Mouse (Mus musculus) hindbrain, embryonic 14.5 days (tissue): ENCODE data around the gene Il19. TPM values are rescaled to one million over a fixed set of nuclear protein-coding genes. Genes with fewer than 3 reads are reported as not detected.

ENCODE experiments used
- ATAC-seq: fragments of 200-750 bp; cut with Nextera tagmentation; 2 replicates; pipeline ENCODE4 v1.8.0; 2017; ENCODE audit warnings: moderate number of reproducible peaks, mild to moderate bottlenecking, moderate TSS enrichment, moderate library complexity; ENCODE audit not compliant: low FRiP score
- DNase-seq: peaks from one replicate; pipeline ENCODE4 v3.0.0-alpha.2; 2015; ENCODE audit warnings: low spot score
- H3K27ac ChIP-seq: fragments of 300-500 bp; sonication (generic); 2 replicates; pipeline ENCODE4 v1.5.1; 2014; ENCODE audit warnings: mild to moderate bottlenecking, moderate library complexity
- H3K27me3 ChIP-seq: fragments of 300-500 bp; sonication (generic); 2 replicates; pipeline ENCODE4 v1.6.1; 2014; ENCODE audit warnings: mild to moderate bottlenecking, low read length, mixed read lengths; ENCODE audit not compliant: control insufficient read depth, insufficient read depth
- H3K36me3 ChIP-seq: fragments of 300-500 bp; sonication (generic); replicated peaks from 2 replicates; pipeline ENCODE4 v1.6.1; 2014; ENCODE audit not compliant: control insufficient read depth, insufficient read depth
- H3K4me1 ChIP-seq: fragments of 300-500 bp; sonication (generic); replicated peaks from 2 replicates; pipeline ENCODE4 v1.6.1; 2014; ENCODE audit warnings: antibody characterized with exemption, low read length, mixed read lengths; ENCODE audit not compliant: control insufficient read depth, insufficient read depth
- H3K4me2 ChIP-seq: fragments of 300-500 bp; sonication (generic); replicated peaks from 2 replicates; pipeline ENCODE4 v1.6.1; 2014; ENCODE audit warnings: mild to moderate bottlenecking, moderate library complexity
- H3K4me3 ChIP-seq: fragments of 300-500 bp; sonication (generic); replicated peaks from 2 replicates; pipeline ENCODE4 v1.5.1; 2014; ENCODE audit warnings: mild to moderate bottlenecking, low read length
- H3K9ac ChIP-seq: fragments of 300-500 bp; sonication (generic); 2 replicates; pipeline ENCODE4 v1.6.1; 2014
- H3K9me3 ChIP-seq: fragments of 300-500 bp; sonication (generic); 2 replicates; pipeline ENCODE4 v1.6.1; 2016; ENCODE audit warnings: low read length; ENCODE audit not compliant: control insufficient read depth
- WGBS: fragments of 180-500 bp; shearing (Covaris S2); extraction: QIAGEN DNeasy Blood & Tissue Kit; methylation state at CpG from one replicate; pipeline ENCODE4 v1.1.7; 2014; 5-methylcytosine and 5-hydroxymethylcytosine counted together
- polyA plus RNA-seq: library from polyadenylated mRNA; unstranded; fragments of >200 nt; fragmentation: Nextera tagmentation; extraction: Ambion mirVana; gene quantifications from 2 replicates; pipeline ENCODE4 v1.2.1, GENCODE M21; 2014

Gene Il19
- not detected in 2 replicates for polyA plus RNA-seq

- Histone ChIP-seq H3K4me2 (no peak within 1 kb of the TSS), H3K36me3 (no peaks in the 10 kb centered on the region), H3K27me3 (no peaks in the 10 kb centered on the region), H3K27ac (no peak within 1 kb of the TSS), H3K9ac (no peak within 1 kb of the TSS), H3K9me3 (no peaks in the 10 kb centered on the region), H3K4me1 (0 out of 2 replicates have a peak, but pooled peaks cover 5% of the 10 kb centered on the region), H3K4me3 (no peak within 1 kb of the TSS)
- WGBS: 63% methylated on average over 4 of the region's 4 CpGs
- DNase-seq (no peak), ATAC-seq (no peak)
Measured at GRCm38 (mm10) chr1:130940065-130940687, at the start of gene Il19. Il19 (minus strand) TSS chr1:130940115.

DNA sequence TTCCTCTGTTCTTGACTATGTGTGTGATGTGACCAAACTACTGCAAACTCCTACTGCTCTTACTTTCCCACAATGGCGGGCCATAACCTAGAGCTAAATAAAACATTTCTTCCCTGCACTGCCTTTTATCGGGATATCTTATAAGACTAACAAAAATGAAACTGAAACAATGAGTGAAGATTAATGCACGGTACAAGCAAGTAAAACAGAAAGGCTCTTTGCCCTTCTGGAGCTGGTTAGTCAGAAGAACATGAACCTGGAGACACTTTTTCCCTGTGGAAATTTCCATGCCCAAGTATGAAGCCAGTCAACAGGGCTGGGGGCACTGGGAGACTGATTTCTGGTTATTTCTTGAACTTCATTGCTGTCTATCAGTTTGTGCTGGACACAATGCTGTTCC lies 49.4 kb upstream of the Il19 start:
- Histone ChIP-seq H3K9ac (no peak overlapping the region), H3K36me3 (no peaks in the 10 kb centered on the region), H3K27me3 (no peaks in the 10 kb centered on the region), H3K9me3 (no peaks in the 10 kb centered on the region; the same call in 1 of the 2 replicates), H3K4me1 (no peaks in the 10 kb centered on the region), H3K27ac (no peak overlapping the region), H3K4me2 (no peak overlapping the region), H3K4me3 (no peak overlapping the region)
- DNase-seq (no peak), ATAC-seq (no peak)
- WGBS: 97% methylated on average over 3 of the region's 3 CpGs

DNA sequence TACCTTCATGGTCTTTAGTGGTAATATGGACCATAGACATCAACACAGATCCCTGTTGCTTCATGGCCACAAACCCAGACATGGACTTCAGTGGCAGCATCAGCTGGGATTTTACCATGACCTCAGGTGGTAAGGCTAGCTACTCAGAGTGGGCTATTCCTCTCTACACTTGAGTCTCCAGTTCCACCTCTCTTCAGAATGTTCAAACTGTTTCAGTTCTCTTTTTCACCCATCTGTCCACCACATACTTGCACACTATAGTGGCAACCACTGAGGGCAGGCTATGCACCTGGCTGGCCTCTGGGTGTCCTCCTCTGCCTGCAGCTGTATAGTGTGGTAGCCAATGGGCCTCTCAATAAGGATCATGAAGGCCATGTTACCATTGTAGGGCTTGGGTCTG lies 47.5 kb upstream of the Il19 start:
- H3K27me3 ChIP-seq: no peaks in the 10 kb centered on the region
- H3K4me2 ChIP-seq: no peak overlapping the region
- no peaks in the 10 kb centered on the region; the same call in 1 of the 2 replicates for H3K9me3 ChIP-seq
- ATAC-seq (no peak), DNase-seq (no peak)
- H3K9ac ChIP-seq: no peak overlapping the region
- H3K27ac ChIP-seq: no peak overlapping the region
- no peaks in the 10 kb centered on the region for H3K4me1 ChIP-seq
- H3K36me3 ChIP-seq: no peaks in the 10 kb centered on the region
- H3K4me3 ChIP-seq: no peak overlapping the region

DNA sequence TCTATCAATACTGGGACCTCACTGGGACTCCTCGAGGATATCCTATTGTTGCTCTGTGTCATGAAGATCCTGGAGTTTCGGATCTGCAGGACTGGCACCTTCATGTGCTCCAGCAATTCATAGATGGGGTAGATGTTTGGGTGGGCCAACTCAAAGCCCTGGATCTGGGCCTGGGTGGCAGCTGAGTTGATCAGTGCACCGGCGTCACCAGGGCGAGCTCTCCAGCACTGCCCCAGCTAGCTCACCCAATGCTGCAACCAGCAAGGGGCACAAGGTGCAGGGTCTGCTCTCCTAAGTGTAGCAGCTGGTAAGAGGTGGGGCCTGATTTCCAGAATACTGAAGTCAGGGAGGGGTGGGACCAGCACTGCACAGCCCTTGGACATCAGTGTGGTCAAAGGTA lies 47.1 kb upstream of the Il19 start:
- Histone ChIP-seq H3K9ac (no peak overlapping the region), H3K9me3 (no peaks in the 10 kb centered on the region; the same call in 1 of the 2 replicates), H3K4me3 (no peak overlapping the region), H3K4me2 (no peak overlapping the region), H3K27ac (no peak overlapping the region), H3K4me1 (no peaks in the 10 kb centered on the region), H3K27me3 (no peaks in the 10 kb centered on the region), H3K36me3 (no peaks in the 10 kb centered on the region)
- 88% methylated on average over 5 of the region's 5 CpGs for WGBS
- DNase-seq (no peak), ATAC-seq (no peak)

GRCm38 (mm10) chr1:130984441-130984840 lies 44.5 kb upstream of the Il19 start:
- Histone ChIP-seq H3K4me3 (no peak overlapping the region), H3K4me1 (no peaks in the 10 kb centered on the region), H3K9me3 (no peaks in the 10 kb centered on the region), H3K27ac (no peak overlapping the region), H3K27me3 (no peaks in the 10 kb centered on the region), H3K36me3 (no peaks in the 10 kb centered on the region), H3K9ac (no peak overlapping the region), H3K4me2 (no peak overlapping the region)
- DNase-seq (no peak), ATAC-seq (no peak)
- 61% methylated on average over 7 of the region's 7 CpGs for WGBS

GRCm38 (mm10) chr1:130979455-130979854 lies 39.5 kb upstream of the Il19 start:
- WGBS: 53% methylated on average over 1 of the region's 1 CpGs
- ATAC-seq: no peak
- Histone ChIP-seq H3K27me3 (no peaks in the 10 kb centered on the region), H3K4me3 (no peak overlapping the region), H3K36me3 (no peaks in the 10 kb centered on the region), H3K4me1 (no peaks in the 10 kb centered on the region), H3K4me2 (no peak overlapping the region), H3K9ac (no peak overlapping the region), H3K9me3 (no peaks in the 10 kb centered on the region), H3K27ac (no peak overlapping the region)
- DNase-seq: peak; percentile 64

GRCm38 (mm10) chr1:130963891-130964290 lies 24.0 kb upstream of the Il19 start:
- Histone ChIP-seq H3K27ac (no peak overlapping the region), H3K4me1 (no peaks in the 10 kb centered on the region), H3K9ac (no peak overlapping the region), H3K4me3 (no peak overlapping the region), H3K27me3 (no peaks in the 10 kb centered on the region), H3K36me3 (no peaks in the 10 kb centered on the region), H3K4me2 (no peak overlapping the region), H3K9me3 (no peaks in the 10 kb centered on the region)
- ATAC-seq (no peak), DNase-seq (no peak)
- WGBS: 79% methylated on average over 6 of the region's 6 CpGs

DNA sequence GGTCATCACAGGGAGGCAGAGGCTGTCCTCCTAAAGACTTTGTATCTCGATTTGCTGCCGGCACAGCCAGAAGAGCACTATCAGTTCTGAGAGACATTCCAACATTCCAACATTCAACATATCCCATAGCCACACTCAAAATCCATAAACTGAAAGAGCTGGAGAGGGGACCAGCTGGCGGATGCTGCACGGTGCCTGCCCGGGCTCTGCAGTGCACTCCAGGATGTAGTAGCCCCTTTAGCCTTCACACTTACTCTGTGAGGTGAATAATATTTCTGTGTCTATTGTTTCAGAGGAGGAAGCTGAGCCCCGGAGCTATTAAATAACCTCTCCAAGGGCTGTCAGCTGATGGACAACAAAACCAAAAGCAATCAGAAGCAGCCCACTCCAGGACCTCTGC lies 7.0 kb upstream of the Il19 start:
- H3K36me3 ChIP-seq: no peaks in the 10 kb centered on the region
- DNase-seq (no peak), ATAC-seq (no peak)
- no peak overlapping the region for H3K4me3 ChIP-seq
- H3K4me2 ChIP-seq: no peak overlapping the region
- WGBS: 79% methylated on average over 6 of the region's 6 CpGs
- no peaks in the 10 kb centered on the region for H3K4me1 ChIP-seq
- no peaks in the 10 kb centered on the region for H3K9me3 ChIP-seq
- no peaks in the 10 kb centered on the region for H3K27me3 ChIP-seq
- no peak overlapping the region for H3K27ac ChIP-seq
- no peak overlapping the region for H3K9ac ChIP-seq

- no peaks in the 10 kb centered on the region for H3K27me3 ChIP-seq
- DNase-seq (no peak), ATAC-seq (no peak)
- H3K4me2 ChIP-seq: no peak overlapping the region
- H3K27ac ChIP-seq: no peak overlapping the region
- no peaks in the 10 kb centered on the region for H3K9me3 ChIP-seq
- H3K4me3 ChIP-seq: no peak overlapping the region
- 77% methylated on average over 3 of the region's 3 CpGs for WGBS
- H3K36me3 ChIP-seq: no peaks in the 10 kb centered on the region
- H3K4me1 ChIP-seq: 0 out of 2 replicates have a peak, but pooled peaks cover 5% of the 10 kb centered on the region
- no peak overlapping the region for H3K9ac ChIP-seq
Measured at GRCm38 (mm10) chr1:130941801-130942200, 1.9 kb upstream of the Il19 start.

DNA sequence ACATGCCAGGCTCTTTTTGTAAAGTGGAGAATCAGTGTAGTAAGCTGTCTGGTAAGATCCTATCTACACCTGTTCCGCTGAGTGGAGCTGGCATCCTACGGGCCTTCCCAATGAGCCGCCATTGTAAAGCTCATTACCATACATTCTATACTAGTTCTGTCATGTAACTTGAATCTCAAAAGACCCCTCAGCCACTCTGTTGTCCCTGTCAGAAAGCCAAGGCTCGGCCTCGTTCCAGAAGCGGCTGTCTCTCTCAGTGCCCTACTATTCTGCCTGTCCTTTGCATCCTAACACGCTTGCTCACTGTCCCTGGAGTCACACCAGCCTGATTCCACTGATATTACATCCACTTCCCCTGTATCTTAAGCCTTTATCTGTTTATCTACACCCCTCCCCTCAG lies 1.7 kb downstream of the Il19 start:
- 0 out of 2 replicates have a peak, but pooled peaks cover 5% of the 10 kb centered on the region for H3K4me1 ChIP-seq
- H3K4me2 ChIP-seq: no peak overlapping the region
- H3K4me3 ChIP-seq: no peak overlapping the region
- H3K27ac ChIP-seq: no peak overlapping the region
- H3K9ac ChIP-seq: no peak overlapping the region
- H3K9me3 ChIP-seq: no peaks in the 10 kb centered on the region
- ATAC-seq (peak; percentile 75; the same call in 1 of the 2 replicates), DNase-seq (peak; percentile 53)
- no peaks in the 10 kb centered on the region for H3K27me3 ChIP-seq
- no peaks in the 10 kb centered on the region for H3K36me3 ChIP-seq
- 53% methylated on average over 7 of the region's 7 CpGs for WGBS
